Mouse (Mus musculus) gastrocnemius, postnatal 36 days (tissue): ENCODE measurements around the gene Sod3. TPM values are rescaled to one million over a fixed set of nuclear protein-coding genes. Genes with fewer than 3 reads are reported as not detected.

Experiments used
- DNase-seq, 2 experiments: peaks; one replicate each; pipeline ENCODE4 v3.0.0; 2022
- intact Hi-C: fragments of 180-260 bp; cut with DNase I; formaldehyde crosslinking; loops from one replicate; pipeline ENCODE4 v1.15.1; 2025
- long read RNA-seq, 2 experiments: library from polyadenylated mRNA; stranded (forward); transcript quantifications; one replicate each; pipeline ENCODE4 v2.0.0; 2021
- total RNA-seq, 2 experiments: library from RNA; stranded (reverse); gene quantifications; 2 replicates each; pipeline ENCODE4 v1.2.3; 2021

Gene Sod3
- 1 to 10 TPM; 4.8 to 5.5 TPM for total RNA-seq
- long read RNA-seq, experiment 1, transcript Sod3-201 (2 exons, 3,738 nt), result major isoform, 12 of 17 reads
- long read RNA-seq, experiment 1, partial matches to known transcripts, result 0 of 17 reads
- long read RNA-seq, experiment 1, other reads (novel, unspliced or antisense), result 5 of 17 reads
- long read RNA-seq, experiment 2, transcript Sod3-201 (2 exons, 3,738 nt), result major isoform, 9 of 12 reads
- long read RNA-seq, experiment 2, partial matches to known transcripts, result 0 of 12 reads
- long read RNA-seq, experiment 2, other reads (novel, unspliced or antisense), result 3 of 12 reads

DNA sequence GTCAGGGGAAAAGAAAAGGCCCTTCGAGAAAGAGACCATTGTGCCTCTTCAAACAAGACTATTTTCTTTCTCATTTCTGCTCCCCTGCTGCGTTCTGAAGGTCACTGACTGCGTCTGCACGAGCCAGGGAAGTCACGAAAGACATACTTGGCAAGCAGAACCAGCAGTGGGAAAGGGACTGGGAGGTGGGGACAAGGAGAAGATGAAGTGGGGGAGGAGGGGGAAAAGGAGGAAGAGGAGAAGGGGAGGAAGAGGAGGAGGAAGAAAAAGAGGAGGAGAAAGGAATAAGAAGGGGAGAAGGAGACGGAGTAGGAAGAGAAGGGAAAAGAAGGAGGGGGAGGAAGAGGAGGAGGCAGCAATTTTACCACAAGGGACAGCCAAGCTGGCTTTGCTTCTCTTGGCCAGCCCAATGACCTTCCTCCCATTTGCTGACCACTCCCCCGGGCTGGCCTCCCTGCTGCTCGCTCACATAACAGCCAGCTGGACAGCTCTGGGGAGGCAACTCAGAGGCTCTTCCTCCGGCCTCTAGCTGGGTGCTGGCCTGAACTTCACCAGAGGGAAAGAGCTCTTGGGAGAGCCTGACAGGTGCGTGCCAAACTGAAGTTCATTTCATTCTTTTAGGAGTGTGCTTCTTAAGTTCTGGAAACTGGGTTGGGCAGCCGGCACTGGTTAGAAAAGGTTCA lies at the start of gene Sod3:
Gene Sod3 (plus strand): TSS at position 324 of the 683 bp plus-strand sequence.
- peak; percentile 57 to 79 for DNase-seq
- intact Hi-C loops, result no loop called here

DNA sequence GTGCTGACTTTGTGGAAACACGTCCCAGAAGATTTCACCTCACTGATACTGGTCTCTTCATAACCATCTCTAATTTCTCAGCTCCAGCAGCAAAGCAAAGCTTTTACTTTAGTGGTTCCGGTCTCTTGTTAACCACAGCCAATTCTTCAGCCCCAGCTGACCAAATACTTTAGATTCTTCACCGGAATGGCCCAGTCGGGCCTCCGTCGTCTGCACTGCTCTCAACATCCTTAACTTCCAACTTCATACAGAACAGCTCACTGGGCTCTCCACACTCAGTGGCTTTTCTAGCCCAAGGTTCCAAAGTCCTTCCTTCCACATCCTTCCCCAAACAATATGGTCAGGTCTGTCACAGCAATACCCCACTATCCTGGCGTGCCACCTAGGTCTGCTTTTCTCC lies 46.7 kb upstream of the Sod3 start:
- DNase-seq, result no peak
- intact Hi-C loops, result no loop called here

DNA sequence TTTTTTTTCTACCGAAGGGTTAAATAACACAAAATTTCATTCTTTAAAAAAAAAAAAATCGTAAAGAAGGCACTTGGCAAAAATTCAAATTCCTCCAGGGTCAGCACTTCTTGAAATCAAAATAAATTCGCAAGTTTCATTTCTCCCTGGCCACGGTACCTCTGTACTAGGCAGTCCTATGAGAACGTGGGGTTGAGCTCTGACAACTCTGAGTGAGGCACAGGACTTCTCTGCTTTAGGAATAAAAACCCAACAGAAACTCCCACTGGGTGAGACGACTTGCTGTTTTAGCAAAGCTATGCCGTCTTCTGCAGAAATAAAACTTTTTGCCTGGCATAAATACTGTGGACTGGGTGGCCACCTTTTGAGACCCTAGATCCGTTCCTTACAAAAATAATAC lies 44.1 kb upstream of the Sod3 start:
- intact Hi-C loops, result no loop called here

DNA sequence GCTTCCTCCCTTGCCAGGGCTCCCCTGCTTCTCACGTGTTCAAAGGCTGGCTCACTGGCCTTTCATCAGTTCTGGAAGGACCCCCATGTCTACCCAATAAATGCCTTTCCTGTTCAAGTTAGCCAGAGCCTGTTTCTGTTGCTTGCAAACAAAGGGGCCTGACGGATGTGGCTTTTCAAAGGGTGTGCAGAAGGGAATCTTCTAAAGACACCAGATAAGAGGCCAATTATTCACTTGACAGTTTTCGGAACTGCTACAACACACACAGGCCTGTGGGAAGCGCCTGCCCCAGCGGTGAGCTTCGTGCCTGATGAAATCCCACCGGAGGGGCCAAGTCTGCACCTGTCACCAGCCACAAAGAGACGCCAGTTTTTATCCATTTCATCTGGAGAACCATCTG lies 31.5 kb upstream of the Sod3 start:
- intact Hi-C loops, result no loop called here
- DNase-seq, result no peak

More for the DNA sequence above, 44.1 kb upstream of the Sod3 start:
- no peak for DNase-seq

DNA sequence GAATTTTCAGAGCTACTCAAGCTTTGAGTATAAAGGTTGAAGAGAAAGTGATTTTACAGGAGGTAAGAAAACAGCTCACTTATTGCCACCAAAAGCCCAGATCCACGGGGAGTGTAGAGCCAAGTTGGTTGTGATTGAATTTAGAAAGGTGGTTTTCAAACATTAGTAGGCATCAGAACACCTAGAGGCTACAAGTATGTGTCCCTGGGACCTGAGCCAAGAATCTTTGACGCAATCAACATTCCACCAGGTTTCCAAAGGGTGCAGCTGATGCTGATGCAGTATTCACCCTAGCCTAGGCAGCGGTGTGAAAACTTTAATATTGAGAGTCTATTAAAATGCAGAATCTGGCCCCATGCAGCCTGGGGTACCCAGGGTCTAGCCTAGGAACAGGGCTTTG lies 28.0 kb upstream of the Sod3 start:
- intact Hi-C loops, result no loop called here
- no peak for DNase-seq

DNA sequence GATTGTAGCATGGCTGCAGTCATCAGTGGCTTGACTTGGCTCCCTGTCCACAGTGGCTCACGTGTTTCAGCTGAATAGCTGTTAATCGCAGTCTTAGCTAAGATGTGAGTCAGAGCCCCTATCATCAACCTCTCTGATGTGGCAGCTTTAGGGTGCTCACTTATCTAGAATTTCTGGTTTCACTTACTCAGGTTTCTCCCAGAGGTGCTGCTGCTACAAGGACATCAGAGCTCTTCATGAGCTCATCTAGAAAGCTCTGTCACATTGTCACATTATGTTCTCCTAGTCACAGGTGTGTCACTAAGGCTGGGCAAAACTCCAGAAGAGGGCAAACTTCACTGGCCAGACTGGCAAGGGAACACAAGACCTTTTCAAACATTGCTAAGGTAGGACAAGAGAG lies 24.5 kb upstream of the Sod3 start:
- intact Hi-C loops, result no loop called here
- DNase-seq, result no peak

DNA sequence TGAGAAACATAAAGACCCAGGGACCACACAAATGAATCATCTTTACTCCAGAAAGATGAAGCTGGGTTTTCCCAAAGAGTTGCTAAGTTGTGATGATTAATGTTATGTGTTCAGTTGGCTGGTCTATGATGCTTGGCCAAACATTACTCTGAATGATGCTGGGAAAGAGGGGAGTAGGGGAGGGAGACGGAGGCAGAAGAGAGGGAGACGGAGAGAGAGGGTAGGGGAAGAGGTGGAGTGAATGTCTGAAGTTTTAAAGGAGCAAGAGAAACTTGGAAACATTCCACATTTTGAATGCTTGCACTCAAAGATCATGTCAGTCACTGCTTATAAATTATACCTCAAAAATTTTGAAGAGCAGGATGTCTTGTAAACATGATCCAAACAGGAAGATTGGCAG lies 16.7 kb upstream of the Sod3 start:
- DNase-seq, result no peak
- intact Hi-C loops, result no loop called here

DNA sequence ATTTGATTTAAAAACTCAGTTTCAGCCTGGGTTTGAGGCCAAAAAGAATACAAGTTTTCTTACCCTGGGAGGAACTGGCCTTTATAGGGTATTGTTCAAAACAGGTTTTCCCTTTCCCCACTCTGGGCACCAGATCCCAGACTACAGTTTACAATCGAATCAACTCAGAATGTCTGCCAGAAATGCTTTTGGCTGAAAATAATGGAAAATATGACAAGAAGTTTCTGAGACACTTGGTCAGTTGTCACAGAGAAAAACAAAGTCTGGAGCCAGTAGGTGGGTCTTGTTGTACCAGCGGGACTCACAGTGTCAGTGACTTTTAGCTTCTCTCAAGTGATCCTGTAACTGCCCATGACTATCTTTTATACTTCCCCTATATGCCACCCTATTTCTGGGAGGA lies 13.1 kb upstream of the Sod3 start:
- intact Hi-C loops, result no loop called here
- no peak for DNase-seq

DNA sequence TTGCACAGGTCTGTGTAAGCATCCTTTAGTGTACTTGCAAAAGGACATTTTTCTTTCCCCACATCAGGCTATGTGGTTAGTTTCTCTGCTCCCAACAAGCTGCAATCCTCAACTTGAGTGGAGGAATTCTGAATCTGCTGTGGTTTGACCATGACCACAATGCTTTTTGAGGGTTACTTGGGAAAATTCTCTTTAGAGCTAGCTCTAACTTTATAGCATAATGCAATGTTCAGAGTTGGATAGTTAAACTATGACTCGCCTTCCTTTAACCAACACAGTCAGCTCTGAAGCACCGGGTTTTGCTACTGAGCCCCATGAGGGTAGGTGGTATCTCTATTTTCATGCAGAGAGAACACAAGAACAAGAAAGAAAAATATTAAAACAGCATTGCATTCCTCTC lies 12.0 kb upstream of the Sod3 start:
- intact Hi-C loops, result no loop called here
- DNase-seq, result no peak

DNA sequence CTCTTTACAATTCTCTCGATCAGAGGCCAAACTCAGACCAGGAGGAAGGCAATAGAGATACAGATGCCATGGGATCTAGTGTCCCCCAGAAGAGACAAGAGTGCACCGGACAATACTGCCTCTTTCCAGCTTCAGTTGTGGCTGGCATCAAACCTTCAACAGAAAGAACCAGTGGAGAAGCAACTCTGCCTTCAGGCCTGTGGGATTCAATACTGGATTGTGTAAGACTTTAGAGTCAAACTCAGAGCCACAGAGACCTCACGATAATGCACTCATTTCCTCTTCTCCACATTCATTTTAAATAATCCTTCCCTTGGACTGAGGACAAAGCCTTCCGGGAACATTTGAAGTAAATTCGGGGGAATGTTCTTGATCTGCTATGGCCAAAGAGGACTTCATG lies 10.9 kb upstream of the Sod3 start:
- DNase-seq, result no peak
- intact Hi-C loops, result no loop called here

DNA sequence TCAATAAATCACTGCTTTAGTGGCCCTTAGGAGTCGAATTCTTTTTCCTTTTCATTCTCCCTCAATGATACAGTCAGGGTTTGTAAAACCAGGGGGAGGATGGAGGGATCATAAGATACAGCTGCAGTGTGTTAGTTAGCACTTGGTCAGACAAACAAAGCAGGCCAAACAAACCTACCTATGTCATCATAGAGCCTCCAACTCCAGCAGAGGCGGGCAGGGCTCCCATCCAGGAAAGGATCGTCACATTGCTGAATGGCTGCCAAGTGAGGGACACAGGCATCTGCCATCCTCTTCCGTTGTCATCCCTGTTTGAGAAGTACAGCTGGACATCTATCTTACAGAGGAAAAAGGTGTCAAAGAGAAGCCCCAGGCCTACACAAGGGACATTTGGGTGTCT lies 9.2 kb upstream of the Sod3 start:
- no peak for DNase-seq
- intact Hi-C loops, result no loop called here

DNA sequence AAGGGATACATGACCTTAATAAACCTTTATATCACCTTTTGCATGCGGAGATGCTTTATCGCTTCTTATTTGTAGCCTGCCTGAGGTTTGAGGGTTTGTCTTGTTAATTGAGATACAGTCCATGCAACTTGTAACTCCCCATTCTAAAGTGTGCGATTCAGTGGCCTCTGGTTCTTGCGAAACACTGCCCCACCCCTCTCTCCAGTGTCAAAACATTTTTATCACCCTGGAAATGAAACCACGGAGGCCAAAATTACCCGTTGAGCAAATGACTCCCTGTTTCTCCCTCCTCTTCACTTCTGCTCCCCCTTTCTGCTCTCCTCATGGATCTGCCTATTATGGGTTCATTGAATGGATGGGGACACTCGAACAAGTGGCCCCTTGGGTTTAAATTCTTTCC lies 8.0 kb upstream of the Sod3 start:
- intact Hi-C loops, result no loop called here
- peak in 1 of 2 experiments; percentile 23 for DNase-seq

DNA sequence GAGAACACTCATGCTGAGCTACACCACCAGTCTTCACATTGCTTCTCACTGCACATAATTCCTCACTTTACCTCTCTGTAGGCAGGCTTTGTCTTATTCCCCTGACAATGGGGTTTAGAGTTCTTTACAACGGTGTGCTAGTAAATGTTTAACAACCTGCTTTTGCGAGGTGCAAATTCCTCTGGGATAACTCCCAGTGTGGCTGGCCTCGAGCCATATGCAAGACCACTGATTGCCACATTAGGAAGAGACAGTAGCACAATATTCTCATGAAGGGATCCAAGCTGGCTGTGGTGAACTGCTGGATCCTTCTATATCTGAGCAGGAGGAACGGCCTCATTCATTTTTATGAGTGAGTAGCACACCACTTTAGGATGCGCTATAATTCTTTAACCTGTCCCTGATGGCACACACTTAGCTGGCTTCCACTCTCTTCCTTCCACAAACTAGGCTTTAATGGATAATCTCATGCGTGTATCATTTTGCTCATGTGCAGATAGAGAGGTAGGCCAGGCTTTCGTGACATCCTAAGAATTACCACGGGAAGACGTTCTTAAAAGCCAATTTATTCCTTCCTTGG lies 6.3 kb upstream of the Sod3 start:
- intact Hi-C loops, result no loop called here
- DNase-seq, result no peak

DNA sequence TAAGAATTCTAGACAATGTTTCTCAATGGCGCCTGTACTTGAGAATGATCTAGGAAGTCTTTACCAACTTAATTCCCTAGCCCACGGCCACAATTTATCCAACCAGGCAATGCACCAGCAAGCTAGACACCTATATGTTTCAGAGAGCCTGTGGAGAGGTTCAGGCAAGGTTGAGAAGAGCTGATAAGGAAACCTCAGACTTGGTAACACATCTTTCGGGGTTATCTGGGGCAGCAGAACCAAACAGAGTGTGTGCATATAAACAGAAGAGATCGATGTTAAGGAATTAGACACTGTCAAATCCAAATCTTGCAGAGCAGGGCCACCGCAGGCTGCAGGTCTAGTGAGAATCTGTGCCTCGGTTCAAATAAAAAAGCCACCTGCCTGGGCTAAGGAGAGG lies 5.5 kb upstream of the Sod3 start:
- intact Hi-C loops, result no loop called here
- DNase-seq, result no peak

DNA sequence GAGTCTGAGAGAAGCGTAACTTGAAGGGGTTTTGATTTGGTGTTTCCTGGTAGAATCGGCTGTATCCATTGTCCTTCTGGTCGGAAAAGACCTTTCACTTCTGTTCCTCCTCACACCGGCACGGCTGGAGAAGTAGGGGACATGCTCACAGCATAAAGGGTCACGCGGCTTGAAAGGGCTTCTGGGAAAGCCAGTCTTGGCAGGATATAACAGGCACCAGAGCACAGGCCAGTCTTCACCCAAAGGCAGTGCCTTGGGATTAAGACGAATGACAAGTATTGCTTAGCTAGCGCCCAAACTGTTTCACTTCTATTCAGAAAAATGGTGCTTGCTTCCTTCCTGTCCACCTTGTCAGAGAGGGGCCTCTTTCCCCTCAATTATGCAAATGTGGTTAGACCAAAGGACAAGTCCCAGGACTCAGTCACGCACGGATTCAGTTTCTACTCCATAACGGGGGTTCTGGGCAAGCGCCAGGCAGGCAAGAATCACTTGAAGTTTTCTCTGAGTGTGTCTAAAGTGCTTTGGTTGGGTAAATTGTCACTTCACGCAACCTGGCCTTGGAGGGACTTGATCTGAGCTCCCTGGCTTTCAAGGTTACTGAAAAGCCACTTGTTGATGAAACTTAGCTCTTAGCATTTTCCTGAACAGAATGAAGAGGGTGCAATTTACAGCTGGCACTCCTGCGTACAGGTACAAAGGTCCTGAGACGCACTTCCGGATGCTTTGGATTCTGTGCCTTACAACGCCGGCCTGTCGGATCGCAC lies 3.1 kb upstream of the Sod3 start:
- no peak for DNase-seq
- intact Hi-C loops, result no loop called here

DNA sequence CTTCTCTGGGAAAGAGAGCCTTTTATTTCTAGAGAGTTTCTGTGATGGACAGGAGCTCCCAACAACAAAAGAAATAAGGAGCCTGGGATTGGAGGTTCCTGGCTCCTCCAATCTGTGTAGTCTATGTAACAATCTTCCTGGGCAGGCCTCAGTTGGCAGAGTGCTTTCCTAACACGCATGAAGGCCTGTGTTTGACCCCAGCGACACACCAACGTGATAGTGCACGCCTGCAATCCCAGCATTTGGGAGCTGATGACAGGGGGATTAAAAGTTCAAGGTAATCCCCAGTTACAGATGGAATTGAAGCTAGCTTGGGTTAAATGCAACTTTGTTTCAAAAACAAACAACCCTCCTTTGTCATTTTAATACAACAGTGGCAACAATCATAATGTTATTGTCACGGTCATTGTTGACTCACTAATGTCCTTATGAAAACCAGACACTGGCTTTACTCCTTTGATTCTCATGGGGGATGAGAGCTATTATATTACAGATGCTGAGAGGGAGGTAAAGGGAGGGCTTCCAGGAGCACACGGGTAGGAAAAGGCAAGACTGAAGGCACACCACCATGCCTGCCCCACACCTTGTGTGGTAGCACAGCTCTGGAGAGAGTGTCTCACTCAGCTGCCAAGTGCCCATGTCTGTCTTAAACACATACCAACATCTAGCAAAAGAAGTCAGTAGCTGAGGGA lies 669 bp upstream of the Sod3 start:
- DNase-seq, result no peak
- intact Hi-C loops, result no loop called here

DNA sequence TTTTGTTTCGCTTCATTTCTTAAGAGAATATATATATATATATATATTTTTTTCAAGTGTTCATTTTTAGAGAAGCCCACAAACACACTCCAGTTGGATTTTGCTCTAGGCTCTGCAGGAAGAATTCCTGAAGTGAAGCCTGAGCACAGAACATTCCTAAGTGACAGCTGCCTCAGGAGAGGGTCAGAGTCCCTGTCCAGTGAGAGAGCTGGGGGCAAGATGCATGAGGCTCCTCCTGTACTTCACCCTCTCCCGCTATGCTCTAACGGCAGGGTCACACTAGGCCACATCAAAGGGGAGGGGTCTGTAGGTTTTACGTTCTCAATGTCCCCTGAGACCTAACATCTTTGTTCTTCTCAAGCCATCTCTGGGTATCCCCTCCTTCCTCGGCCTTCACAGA lies 930 bp downstream of the Sod3 start:
- no peak for DNase-seq
- intact Hi-C loops, result no loop called here

DNA sequence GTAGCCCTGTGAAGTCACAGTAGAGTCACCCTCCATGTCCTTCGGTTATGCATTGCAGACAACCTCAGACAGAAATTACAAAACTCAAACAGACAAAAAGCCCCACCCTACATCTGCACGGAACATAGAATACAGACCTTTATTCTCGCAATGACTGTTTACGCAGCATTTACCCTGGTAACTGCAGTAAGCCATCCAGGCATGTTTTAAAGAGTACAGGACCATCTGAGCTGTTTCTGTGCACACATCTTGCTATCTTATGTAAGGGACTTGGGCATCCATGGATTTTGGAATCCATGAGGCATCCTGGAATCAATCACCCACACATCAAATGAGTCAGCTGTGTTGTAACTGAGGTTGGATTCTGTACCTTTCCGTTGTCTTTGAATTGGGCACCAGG lies 2.3 kb downstream of the Sod3 start:
- intact Hi-C loops, result no loop called here
- no peak for DNase-seq

DNA sequence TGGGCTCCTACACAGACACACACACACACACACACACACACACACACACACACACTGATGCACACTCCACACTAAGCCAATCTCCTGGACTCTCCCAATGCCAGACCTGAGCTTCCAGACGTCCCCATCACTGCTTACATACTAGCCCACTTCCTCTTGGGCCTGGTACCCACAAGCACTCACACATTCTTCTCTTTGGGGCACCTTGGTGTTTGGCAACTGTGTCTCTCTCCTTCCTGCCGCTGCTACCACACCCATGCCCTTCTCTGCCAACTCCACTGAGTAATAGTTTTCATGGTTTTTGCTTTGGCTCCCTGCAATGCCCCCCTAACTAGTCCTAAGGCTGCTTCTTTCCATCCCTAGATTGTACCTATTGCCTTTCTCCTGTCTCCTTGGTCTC lies 3.1 kb downstream of the Sod3 start:
- DNase-seq, result no peak
- intact Hi-C loops, result no loop called here

DNA sequence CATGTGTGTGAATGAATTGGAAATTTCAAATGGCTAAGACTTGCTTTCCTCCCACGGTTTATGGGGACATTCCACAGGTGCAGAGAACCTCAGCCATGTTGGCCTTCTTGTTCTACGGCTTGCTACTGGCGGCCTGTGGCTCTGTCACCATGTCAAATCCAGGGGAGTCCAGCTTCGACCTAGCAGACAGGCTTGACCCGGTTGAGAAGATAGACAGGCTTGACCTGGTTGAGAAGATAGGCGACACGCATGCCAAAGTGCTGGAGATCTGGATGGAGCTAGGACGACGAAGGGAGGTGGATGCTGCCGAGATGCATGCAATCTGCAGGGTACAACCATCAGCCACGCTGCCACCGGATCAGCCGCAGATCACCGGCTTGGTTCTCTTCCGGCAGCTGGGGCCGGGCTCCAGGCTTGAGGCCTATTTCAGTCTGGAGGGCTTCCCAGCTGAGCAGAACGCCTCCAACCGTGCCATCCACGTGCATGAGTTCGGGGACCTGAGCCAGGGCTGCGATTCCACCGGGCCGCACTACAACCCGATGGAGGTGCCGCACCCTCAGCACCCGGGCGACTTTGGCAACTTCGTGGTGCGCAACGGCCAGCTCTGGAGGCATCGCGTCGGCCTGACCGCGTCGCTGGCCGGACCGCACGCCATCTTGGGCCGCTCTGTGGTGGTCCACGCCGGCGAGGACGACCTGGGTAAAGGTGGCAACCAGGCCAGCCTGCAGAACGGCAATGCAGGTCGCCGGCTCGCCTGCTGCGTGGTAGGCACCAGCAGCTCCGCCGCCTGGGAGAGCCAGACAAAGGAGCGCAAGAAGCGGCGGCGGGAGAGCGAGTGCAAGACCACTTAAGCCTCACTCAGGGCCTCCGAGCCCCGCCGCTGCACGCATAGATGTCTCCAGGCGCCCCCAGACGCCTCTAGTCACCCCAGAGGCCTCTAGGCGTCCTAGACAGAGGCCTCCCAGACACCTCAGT lies 4.6 kb downstream of the Sod3 start:
- DNase-seq, result no peak
- intact Hi-C loops, result no loop called here
